9 mouse cellular contexts compared by ENCODE assay signal in the genomic region with DNA sequence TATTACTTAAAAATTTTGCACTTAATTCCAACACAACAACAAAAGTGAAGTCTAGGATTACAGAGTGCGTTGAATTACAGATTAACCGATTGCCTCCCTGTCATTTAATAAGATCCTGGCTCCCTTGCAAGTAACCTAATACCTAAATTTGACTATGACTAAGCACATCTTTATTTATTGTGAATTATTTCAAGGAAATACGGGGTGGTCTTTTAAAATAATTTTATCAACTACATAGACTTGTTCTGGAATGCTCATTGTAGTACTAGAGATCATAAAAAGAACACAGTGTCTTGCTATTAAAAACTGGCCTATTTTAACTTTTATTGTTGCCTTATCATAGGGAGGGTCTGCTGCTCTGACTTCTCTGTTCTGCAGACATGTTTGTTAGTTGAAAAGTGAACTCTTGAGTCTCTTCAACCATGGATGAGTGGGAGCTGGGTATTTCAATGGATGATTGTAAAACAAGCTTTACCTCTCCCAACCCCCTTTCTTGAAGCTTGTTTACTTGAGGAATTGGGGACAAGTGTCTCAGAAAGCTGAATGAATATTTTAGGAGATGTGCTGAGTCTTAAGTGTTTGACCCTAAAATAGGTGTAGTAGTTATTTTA. TPM values are rescaled to one million over a fixed set of nuclear protein-coding genes. Genes with fewer than 3 reads are reported as not detected.
A peak's percentile ranks its signal among the peaks of the same experiment; 100 is the strongest.
DNase-seq lines count a peak whose midpoint lies in the region; ATAC-seq lines count a peak whose summit lies in the region.
"Had no signal": no experiment of that assay in that cellular context is flagged by ENCODE, and none has a peak within 500 bp of the region (broad histone marks: within the 10 kb centered on the region; RNA-seq: fewer than 3 reads in every experiment).

No protein-coding gene starts in this region.

- peaks cover 28% of the 10 kb centered on the region for H3K36me3 ChIP-seq in erythroblast, embryonic 14.5 days (ENCODE audit: control insufficient read depth)
- peaks cover 15% of the 10 kb centered on the region for H3K36me3 ChIP-seq in forebrain, embryonic 14.5 days (ENCODE audit: control insufficient read depth, insufficient read depth, low read length)
- peaks cover 24% of the 10 kb centered on the region for H3K36me3 ChIP-seq in liver, embryonic 13.5 days

- H3K9ac ChIP-seq in forebrain, embryonic 14.5 days (ENCODE audit: low read length) = peak overlapping the region; percentile 99
- peak overlapping the region; percentile 99 for H3K9ac ChIP-seq in liver, embryonic 13.5 days

- peak overlapping the region; percentile 99 for H3K4me3 ChIP-seq in erythroblast, embryonic 14.5 days (replicated peaks)
- peak overlapping the region; percentile 98 for H3K4me3 ChIP-seq in forebrain, embryonic 14.5 days (ENCODE audit: low read depth, low read length)
- peak overlapping the region; percentile 98 for H3K4me3 ChIP-seq in liver, embryonic 13.5 days (replicated peaks)

- WGBS in forebrain, embryonic 14.5 days = 35% methylated on average over 3 of the region's 3 CpGs
- 23% methylated on average over 3 of the region's 3 CpGs for WGBS in liver, embryonic 13.5 days (ENCODE audit: insufficient replicate concordance)

- H3K27ac ChIP-seq in forebrain, embryonic 14.5 days (ENCODE audit: low read depth, low read length) = no peak overlapping the region
- H3K27ac ChIP-seq in liver, embryonic 13.5 days = 0 out of 2 replicates have a peak overlapping the region, but pooled peaks have one; percentile 88

- DNase-seq in 3T3-L1 (ENCODE audit: low read depth, low spot score) = peak; percentile 35
- DNase-seq in forebrain, embryonic 14.5 days (ENCODE audit: low spot score) = no peak
- DNase-seq in liver, embryonic 13.5 days = no peak
- DNase-seq in right cerebral cortex, postnatal 36 days (ENCODE audit: low spot score in 2 of 2) = no peak
- DNase-seq in gastrocnemius, postnatal 10 days = no peak
- no peak for DNase-seq in cerebellum, adult 9-10 months

- no peaks in the 10 kb centered on the region for H3K27me3 ChIP-seq in erythroblast, embryonic 14.5 days (ENCODE audit: control insufficient read depth)
- H3K27me3 ChIP-seq in forebrain, embryonic 14.5 days (replicated peaks; ENCODE audit: control insufficient read depth, insufficient read depth, low read length) = no peaks in the 10 kb centered on the region
- no peaks in the 10 kb centered on the region for H3K27me3 ChIP-seq in liver, embryonic 13.5 days

- H3K4me2 ChIP-seq in forebrain, embryonic 14.5 days (ENCODE audit: low read length) = peak overlapping the region; percentile 69
- peak overlapping the region; percentile 84 for H3K4me2 ChIP-seq in liver, embryonic 13.5 days

- peaks cover 24% of the 10 kb centered on the region for H3K4me1 ChIP-seq in erythroblast, embryonic 14.5 days (ENCODE audit: control insufficient read depth)
- H3K4me1 ChIP-seq in forebrain, embryonic 14.5 days (ENCODE audit: control insufficient read depth, insufficient read depth, low read length) = peaks cover 14% of the 10 kb centered on the region
- H3K4me1 ChIP-seq in liver, embryonic 13.5 days (replicated peaks) = peaks cover 27% of the 10 kb centered on the region

- no peak for ATAC-seq in erythroblast, adult 5-6 weeks (replicated peaks; ENCODE audit: low FRiP score, poor library complexity, severe bottlenecking)
- no peak for ATAC-seq in forebrain, embryonic 14.5 days
- no peak for ATAC-seq in liver, embryonic 13.5 days (ENCODE audit: low read depth)

- no peaks in the 10 kb centered on the region for H3K9me3 ChIP-seq in erythroblast, embryonic 14.5 days (ENCODE audit: control insufficient read depth, low read length)
- no peaks in the 10 kb centered on the region for H3K9me3 ChIP-seq in forebrain, embryonic 14.5 days (replicated peaks; ENCODE audit: control insufficient read depth, low read length)
- no peaks in the 10 kb centered on the region for H3K9me3 ChIP-seq in liver, embryonic 13.5 days (replicated peaks)

RNA-seq across cellular contexts. Expression of gene Skp1a, which starts 1.4 kb away (rescaled TPM):
- polyA plus RNA-seq in erythroblast, embryonic 14.5 days (2012) = 1.5 and 2.3 TPM in 2 replicates
- 80.5 and 95.3 TPM in 2 replicates for total RNA-seq in erythroblast, adult 5-6 weeks (2015; ENCODE audit: low replicate concordance)
- 81.2 and 90.5 TPM in 2 replicates for total RNA-seq in erythroblast, adult 5-6 weeks (2017; ENCODE audit: low replicate concordance)
- polyA plus RNA-seq in forebrain, embryonic 14.5 days (2014; fragmentation: Nextera tagmentation; extraction: Ambion mirVana) = 1,258 and 1,335 TPM in 2 replicates
- 377 and 461 TPM in 2 replicates for polyA plus RNA-seq in liver, embryonic 13.5 days (2015; fragmentation: Nextera tagmentation; extraction: Ambion mirVana)
- 100 to 1,000 TPM; 254 to 257 TPM for total RNA-seq in gastrocnemius, postnatal 10 days (2021)

RNA-seq across cellular contexts. Expression of gene Olfr1371, which starts 19.4 kb away (rescaled TPM):
- not detected in 2 replicates for polyA plus RNA-seq in erythroblast, embryonic 14.5 days (2012)
- total RNA-seq in erythroblast, adult 5-6 weeks (2015; ENCODE audit: low replicate concordance) = not detected in 2 replicates
- not detected in 2 replicates for total RNA-seq in erythroblast, adult 5-6 weeks (2017; ENCODE audit: low replicate concordance)
- not detected in 2 replicates for polyA plus RNA-seq in forebrain, embryonic 14.5 days (2014; fragmentation: Nextera tagmentation; extraction: Ambion mirVana)
- polyA plus RNA-seq in liver, embryonic 13.5 days (2015; fragmentation: Nextera tagmentation; extraction: Ambion mirVana) = not detected in 2 replicates
- not detected for total RNA-seq in gastrocnemius, postnatal 10 days (2021)
- total RNA-seq: left cerebral cortex, postnatal 36 days had no signal

RNA-seq across cellular contexts. Expression of gene Tcf7, which starts 49.7 kb away (rescaled TPM):
- polyA plus RNA-seq in erythroblast, embryonic 14.5 days (2012) = 0.03 TPM in 1 of 2 replicates, not detected in the other
- 1.7 and 1.9 TPM in 2 replicates for total RNA-seq in erythroblast, adult 5-6 weeks (2015; ENCODE audit: low replicate concordance)
- 0.28 and 0.68 TPM in 2 replicates for total RNA-seq in erythroblast, adult 5-6 weeks (2017; ENCODE audit: low replicate concordance)
- polyA plus RNA-seq in forebrain, embryonic 14.5 days (2014; fragmentation: Nextera tagmentation; extraction: Ambion mirVana) = 2.6 and 4.0 TPM in 2 replicates
- polyA plus RNA-seq in liver, embryonic 13.5 days (2015; fragmentation: Nextera tagmentation; extraction: Ambion mirVana) = 1.9 and 2.0 TPM in 2 replicates
- total RNA-seq in gastrocnemius, postnatal 10 days (2021) = 1 to 10 TPM; 2.0 to 4.6 TPM

Comparison
In these comparisons a context has a peak if more than half of its experiments do, and no peak if none do; other contexts are left out.
1. RNA of gene Skp1a, which starts 1.4 kb away (polyA plus RNA-seq): 1,258 to 1,335 TPM in forebrain, embryonic 14.5 days and 377 to 461 TPM in liver, embryonic 13.5 days; 1.5 to 2.3 TPM in erythroblast, embryonic 14.5 days; every median in the first group is over 100 times any median in the second.
2. Peak in every context shown above with its lines, with median percentiles within 50 percentile points of each other: H3K4me3 ChIP-seq.